Mouse (Mus musculus): ENCODE measurements around the gene Dph1. TPM values are rescaled to one million over a fixed set of nuclear protein-coding genes. Genes with fewer than 3 reads are reported as not detected.
A peak's percentile ranks its signal among the peaks of the same experiment; 100 is the strongest.

Dph1 gene
- polyA plus RNA-seq, 1 experiment: not detected

GRCm38 (mm10) chr11:75196131-75196530 is 5.1 kb upstream of the Dph1 start:
- 79% methylated on average over 6 of the region's 6 CpGs for WGBS
- TF ChIP-seq POLR2A (IDR thresholded peaks at IDR 0.05; ENCODE audit: insufficient read depth, low read depth, low read length) (no peak), CTCF (IDR thresholded peaks at IDR 0.05; ENCODE audit: insufficient read depth, low read depth, low read length) (no peak)
- no peak overlapping the region for H3K27ac ChIP-seq (ENCODE audit: insufficient read depth, low read depth, low read length)

GRCm38 (mm10) chr11:75194850-75195461 is 3.9 kb upstream of the Dph1 start:
- TF ChIP-seq CTCF (IDR thresholded peaks at IDR 0.05; ENCODE audit: insufficient read depth, low read depth, low read length) (no peak), POLR2A (IDR thresholded peaks at IDR 0.05; ENCODE audit: insufficient read depth, low read depth, low read length) (no peak)
- Histone ChIP-seq H3K4me1 (ENCODE audit: control insufficient read depth, insufficient read depth, low read length) (peaks cover 23% of the 10 kb centered on the region), H3K4me3 (ENCODE audit: insufficient read depth, low read depth, low read length) (peak overlapping the region; percentile 38), H3K27ac (ENCODE audit: insufficient read depth, low read depth, low read length) (no peak overlapping the region)
- under 1% methylated on average over 39 of the region's 39 CpGs for WGBS

More at GRCm38 (mm10) chr11:75196131-75196530, 5.1 kb upstream of the Dph1 start:
- no peak overlapping the region for H3K4me3 ChIP-seq (ENCODE audit: insufficient read depth, low read depth, low read length)
- peaks cover 28% of the 10 kb centered on the region for H3K4me1 ChIP-seq (ENCODE audit: control insufficient read depth, insufficient read depth, low read length)

GRCm38 (mm10) chr11:75194121-75194849 is 3.2 kb upstream of the Dph1 start:
- WGBS: under 1% methylated on average over 52 of the region's 52 CpGs
- TF ChIP-seq POLR2A (IDR thresholded peaks at IDR 0.05; ENCODE audit: insufficient read depth, low read depth, low read length): 0 out of 2 replicates have a peak, but pooled peaks have one; percentile 20
- no peak for TF ChIP-seq CTCF (IDR thresholded peaks at IDR 0.05; ENCODE audit: insufficient read depth, low read depth, low read length)

GRCm38 (mm10) chr11:75193256-75194071 is 2.4 kb upstream of the Dph1 start, which contains the start of gene Rtn4rl1:
TSS of gene Rtn4rl1 (plus strand) at chr11:75193783.
- H3K4me1 ChIP-seq (ENCODE audit: control insufficient read depth, insufficient read depth, low read length): peaks cover 27% of the 10 kb centered on the region
- TF ChIP-seq CTCF (IDR thresholded peaks at IDR 0.05; ENCODE audit: insufficient read depth, low read depth, low read length): no peak
- TF ChIP-seq POLR2A (IDR thresholded peaks at IDR 0.05; ENCODE audit: insufficient read depth, low read depth, low read length): no peak
- H3K27ac ChIP-seq (ENCODE audit: insufficient read depth, low read depth, low read length): no peak within 1 kb of the TSS
- peak within 1 kb of the TSS; percentile 38 for H3K4me3 ChIP-seq (ENCODE audit: insufficient read depth, low read depth, low read length)
- WGBS: under 1% methylated on average over 83 of the region's 84 CpGs

More at GRCm38 (mm10) chr11:75194121-75194849, 3.2 kb upstream of the Dph1 start:
- Histone ChIP-seq H3K4me3 (ENCODE audit: insufficient read depth, low read depth, low read length) (peak overlapping the region; percentile 38), H3K4me1 (ENCODE audit: control insufficient read depth, insufficient read depth, low read length) (peaks cover 24% of the 10 kb centered on the region), H3K27ac (ENCODE audit: insufficient read depth, low read depth, low read length) (no peak overlapping the region)

GRCm38 (mm10) chr11:75192336-75193214 is 1.5 kb upstream of the Dph1 start:
- 25% methylated on average over 13 of the region's 13 CpGs for WGBS
- Histone ChIP-seq H3K4me3 (ENCODE audit: insufficient read depth, low read depth, low read length) (no peak overlapping the region), H3K27ac (ENCODE audit: insufficient read depth, low read depth, low read length) (no peak overlapping the region), H3K4me1 (ENCODE audit: control insufficient read depth, insufficient read depth, low read length) (peaks cover 27% of the 10 kb centered on the region)
- TF ChIP-seq CTCF (IDR thresholded peaks at IDR 0.05; ENCODE audit: insufficient read depth, low read depth, low read length) (peak; percentile 57), POLR2A (IDR thresholded peaks at IDR 0.05; ENCODE audit: insufficient read depth, low read depth, low read length) (no peak)

GRCm38 (mm10) chr11:75191841-75192240 is 800 bp upstream of the Dph1 start:
- WGBS: 54% methylated on average over 6 of the region's 6 CpGs
- TF ChIP-seq POLR2A (IDR thresholded peaks at IDR 0.05; ENCODE audit: insufficient read depth, low read depth, low read length): no peak
- no peak for TF ChIP-seq CTCF (IDR thresholded peaks at IDR 0.05; ENCODE audit: insufficient read depth, low read depth, low read length)
- H3K4me1 ChIP-seq (ENCODE audit: control insufficient read depth, insufficient read depth, low read length): peaks cover 27% of the 10 kb centered on the region

GRCm38 (mm10) chr11:75190371-75190724 is 693 bp downstream of the Dph1 start:
- WGBS: 2% methylated on average over 24 of the region's 24 CpGs
- peak overlapping the region; percentile 76 for H3K4me3 ChIP-seq (ENCODE audit: insufficient read depth, low read depth, low read length)
- H3K4me1 ChIP-seq (ENCODE audit: control insufficient read depth, insufficient read depth, low read length): peaks cover 25% of the 10 kb centered on the region
- TF ChIP-seq CTCF (IDR thresholded peaks at IDR 0.05; ENCODE audit: insufficient read depth, low read depth, low read length): 0 out of 2 replicates have a peak, but pooled peaks have one; percentile 5
- peak; percentile 56 for TF ChIP-seq POLR2A (IDR thresholded peaks at IDR 0.05; ENCODE audit: insufficient read depth, low read depth, low read length)
- H3K27ac ChIP-seq (ENCODE audit: insufficient read depth, low read depth, low read length): no peak overlapping the region

More at GRCm38 (mm10) chr11:75191841-75192240, 800 bp upstream of the Dph1 start:
- H3K27ac ChIP-seq (ENCODE audit: insufficient read depth, low read depth, low read length): no peak overlapping the region
- no peak overlapping the region for H3K4me3 ChIP-seq (ENCODE audit: insufficient read depth, low read depth, low read length)

All from olfactory bulb, adult 2 months (tissue).